Mouse (Mus musculus): ENCODE results near the gene Tbx10. TPM values are rescaled to one million over a fixed set of nuclear protein-coding genes. Genes with fewer than 3 reads are reported as not detected.

The Tbx10 gene
- polyA plus RNA-seq, 1 experiment from 2014 or later, result not detected

- Histone ChIP-seq H3K27me3 (ENCODE audit: poor library complexity, severe bottlenecking) (no peaks in the 10 kb centered on the region), H3K36me3 (replicated peaks) (no peaks in the 10 kb centered on the region), H3K4me3 (no peak overlapping the region), H3K4me1 (peaks cover 45% of the 10 kb centered on the region), H3K27ac (peak overlapping the region; percentile 75), H3K9me3 (peaks cover 8% of the 10 kb centered on the region)
- DNase-seq (ENCODE audit: extremely low spot score, low spot score), result peak; percentile 30
- 30% methylated on average over 8 of the region's 8 CpGs for WGBS
These were observed 7.3 kb upstream of the Tbx10 start for GRCm38 (mm10) chr19:3985261-3985681.

DNA sequence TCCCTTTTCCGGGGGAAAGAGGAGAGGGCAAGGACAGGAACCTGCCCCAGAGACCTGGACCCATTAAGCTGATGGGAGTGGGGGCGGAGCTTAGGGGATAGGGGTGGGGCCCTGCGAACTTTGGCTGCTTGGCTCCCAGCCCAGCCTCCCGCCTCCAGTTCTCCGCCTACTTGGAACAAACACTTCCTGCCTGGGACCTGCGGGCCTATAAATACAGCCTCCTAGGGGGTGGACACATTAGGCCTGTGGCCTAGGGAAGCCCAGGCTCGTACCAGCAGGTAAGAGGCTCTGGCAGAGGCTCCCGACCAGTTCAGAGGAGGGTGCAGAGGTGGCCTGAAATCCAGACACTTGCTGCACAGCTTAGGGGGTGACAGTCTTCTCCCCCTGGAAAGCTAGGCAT lies 6.2 kb upstream of the Tbx10 start, which contains the start of gene Acy3:
TSS of gene Acy3 (plus strand) at position 237 of the 400 bp plus-strand sequence.
- Histone ChIP-seq H3K4me1 (peaks cover 43% of the 10 kb centered on the region), H3K4me3 (no peak within 1 kb of the TSS), H3K27me3 (ENCODE audit: poor library complexity, severe bottlenecking) (no peaks in the 10 kb centered on the region), H3K9me3 (peaks cover 8% of the 10 kb centered on the region), H3K36me3 (replicated peaks) (no peaks in the 10 kb centered on the region), H3K27ac (peak within 1 kb of the TSS; percentile 75)
- DNase-seq (ENCODE audit: extremely low spot score, low spot score), result peak; percentile 40
- 32% methylated on average over 8 of the region's 8 CpGs for WGBS

- Histone ChIP-seq H3K36me3 (replicated peaks) (no peaks in the 10 kb centered on the region), H3K27ac (no peak overlapping the region), H3K27me3 (ENCODE audit: poor library complexity, severe bottlenecking) (no peaks in the 10 kb centered on the region), H3K9me3 (peaks cover 8% of the 10 kb centered on the region), H3K4me3 (no peak overlapping the region), H3K4me1 (peaks cover 43% of the 10 kb centered on the region)
- WGBS, result 89% methylated on average over 14 of the region's 14 CpGs
- no peak for DNase-seq (ENCODE audit: extremely low spot score, low spot score)
These were observed 4.5 kb upstream of the Tbx10 start for GRCm38 (mm10) chr19:3988066-3988465.

DNA sequence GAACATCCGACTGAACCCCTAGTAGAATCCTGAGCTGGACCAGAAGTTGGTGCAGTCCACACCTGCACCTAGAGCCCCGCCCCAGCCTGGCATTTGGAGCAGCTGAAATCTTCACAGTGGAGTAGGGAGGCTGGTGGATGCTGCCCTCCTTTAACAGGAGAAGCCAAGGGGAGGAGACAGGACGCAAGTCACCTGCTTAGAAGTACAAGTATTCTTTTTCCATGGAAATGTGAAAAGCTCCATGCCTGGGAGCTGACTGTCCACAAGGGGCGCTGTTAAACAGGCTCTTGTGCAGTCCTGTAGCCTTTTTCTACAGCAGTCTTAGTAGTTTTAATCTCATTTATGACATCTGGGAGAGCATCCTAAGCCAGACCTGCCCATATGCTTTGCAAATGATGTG lies 3.8 kb upstream of the Tbx10 start:
- WGBS, result 91% methylated on average over 4 of the region's 4 CpGs
- DNase-seq (ENCODE audit: extremely low spot score, low spot score), result no peak

DNA sequence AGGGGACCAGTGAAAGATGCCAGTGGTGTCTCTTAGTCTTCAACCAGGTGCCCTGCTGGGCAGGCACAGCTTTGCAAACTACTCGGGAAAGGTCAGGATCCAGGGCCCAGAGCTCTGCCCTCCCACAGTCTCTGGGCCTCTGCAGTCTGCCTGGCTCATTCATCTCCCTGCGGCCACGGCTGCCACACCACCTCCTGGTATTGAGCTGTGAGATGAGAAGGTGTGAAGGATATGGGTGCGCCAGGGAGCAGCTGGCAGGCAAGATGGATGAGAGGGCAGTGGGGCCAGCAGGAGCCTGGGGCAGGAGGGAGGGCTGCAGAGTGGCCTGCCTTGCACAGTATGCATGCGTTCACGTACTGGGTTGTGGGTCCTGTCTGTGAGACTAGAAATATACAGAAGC lies 1.7 kb upstream of the Tbx10 start:
- Histone ChIP-seq H3K27ac (0 out of 2 replicates have a peak overlapping the region, but pooled peaks have one; percentile 9), H3K4me1 (peaks cover 15% of the 10 kb centered on the region), H3K4me3 (no peak overlapping the region), H3K27me3 (ENCODE audit: poor library complexity, severe bottlenecking) (no peaks in the 10 kb centered on the region), H3K36me3 (replicated peaks) (no peaks in the 10 kb centered on the region), H3K9me3 (peaks cover 8% of the 10 kb centered on the region)
- WGBS, result 76% methylated on average over 6 of the region's 6 CpGs
- no peak for DNase-seq (ENCODE audit: extremely low spot score, low spot score)

More for the DNA sequence above, 3.8 kb upstream of the Tbx10 start:
- Histone ChIP-seq H3K4me3 (no peak overlapping the region), H3K4me1 (peaks cover 36% of the 10 kb centered on the region), H3K27me3 (ENCODE audit: poor library complexity, severe bottlenecking) (no peaks in the 10 kb centered on the region), H3K36me3 (replicated peaks) (no peaks in the 10 kb centered on the region), H3K9me3 (peaks cover 8% of the 10 kb centered on the region), H3K27ac (no peak overlapping the region)

DNA sequence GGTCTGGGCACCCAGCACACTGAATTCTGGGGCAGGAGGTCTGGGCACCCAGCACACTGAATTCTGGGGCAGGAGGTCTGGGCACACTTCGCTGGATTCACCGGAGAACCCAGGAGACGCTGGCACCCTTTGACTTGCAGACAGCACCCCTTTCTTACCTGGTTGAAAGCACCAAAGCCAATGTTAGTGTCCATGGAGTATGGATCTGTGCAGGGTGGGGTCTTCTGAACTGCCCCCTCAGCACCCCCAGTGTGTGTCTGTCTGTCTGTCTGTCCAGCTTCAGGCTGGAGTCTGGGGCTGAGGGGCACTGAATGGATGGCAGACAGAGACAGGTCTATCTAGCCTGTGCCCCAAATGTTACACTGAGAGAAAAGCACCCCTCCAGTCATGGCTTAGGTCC lies 990 bp upstream of the Tbx10 start:
- WGBS, result 91% methylated on average over 3 of the region's 3 CpGs
- peaks cover 8% of the 10 kb centered on the region for H3K4me1 ChIP-seq
- H3K36me3 ChIP-seq (replicated peaks), result no peaks in the 10 kb centered on the region
- peaks cover 8% of the 10 kb centered on the region for H3K9me3 ChIP-seq
- no peak for DNase-seq (ENCODE audit: extremely low spot score, low spot score)
- H3K27me3 ChIP-seq (ENCODE audit: poor library complexity, severe bottlenecking), result no peaks in the 10 kb centered on the region
- no peak overlapping the region for H3K27ac ChIP-seq
- no peak overlapping the region for H3K4me3 ChIP-seq

DNA sequence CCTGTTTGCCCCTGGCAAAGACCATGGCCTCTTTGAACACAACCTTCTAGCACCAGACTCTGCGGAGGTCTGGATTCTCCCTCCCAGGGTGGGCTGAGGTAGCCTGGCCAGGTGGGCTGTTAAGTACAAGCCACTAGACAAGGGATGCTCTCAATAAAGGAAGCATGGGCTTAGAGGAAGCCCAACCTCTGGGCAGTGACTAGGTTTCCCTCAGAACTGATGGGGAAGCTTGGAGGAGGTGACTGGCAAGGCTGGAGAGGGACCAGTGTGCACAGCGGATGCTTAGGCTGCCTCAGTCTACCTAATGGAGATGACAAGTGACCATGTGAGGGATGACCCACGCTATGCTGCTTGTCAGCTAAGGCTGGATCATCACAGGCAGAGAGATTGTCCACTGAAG lies 586 bp upstream of the Tbx10 start:
- Histone ChIP-seq H3K27me3 (ENCODE audit: poor library complexity, severe bottlenecking) (no peaks in the 10 kb centered on the region), H3K4me1 (peaks cover 4% of the 10 kb centered on the region; the same call in 1 of the 2 replicates), H3K4me3 (no peak overlapping the region), H3K9me3 (peaks cover 8% of the 10 kb centered on the region), H3K36me3 (replicated peaks) (no peaks in the 10 kb centered on the region), H3K27ac (no peak overlapping the region)
- DNase-seq (ENCODE audit: extremely low spot score, low spot score), result no peak
- 89% methylated on average over 3 of the region's 3 CpGs for whole genome bisulfite sequencing

GRCm38 (mm10) chr19:3994932-3995331 lies 2.4 kb downstream of the Tbx10 start:
- Histone ChIP-seq H3K9me3 (no peaks in the 10 kb centered on the region), H3K4me1 (peaks cover 17% of the 10 kb centered on the region), H3K27me3 (ENCODE audit: poor library complexity, severe bottlenecking) (0 out of 2 replicates have a peak, but pooled peaks cover 3% of the 10 kb centered on the region), H3K36me3 (replicated peaks) (no peaks in the 10 kb centered on the region), H3K27ac (no peak overlapping the region), H3K4me3 (no peak overlapping the region)
- 73% methylated on average over 6 of the region's 6 CpGs for WGBS
- no peak for DNase-seq (ENCODE audit: extremely low spot score, low spot score)

DNA sequence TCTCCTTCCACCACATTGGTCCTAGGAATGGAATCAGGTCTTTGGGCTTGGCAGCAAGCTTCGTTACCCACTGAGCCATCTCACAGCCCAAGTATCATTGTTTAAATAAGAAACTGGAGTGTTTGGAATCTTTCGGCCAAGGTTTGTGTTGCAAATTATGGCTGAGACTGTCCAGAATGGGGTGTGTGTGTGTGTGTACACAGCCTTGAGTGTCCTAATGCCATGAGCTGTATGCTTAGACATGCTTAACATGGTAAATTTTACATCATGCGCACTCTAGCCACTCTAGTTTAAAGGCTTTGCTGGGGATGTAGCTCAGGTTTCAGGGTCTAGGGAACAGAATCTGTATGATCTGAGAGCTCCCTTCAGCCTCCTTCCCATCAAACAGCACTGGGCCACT lies 3.0 kb downstream of the Tbx10 start:
- no peaks in the 10 kb centered on the region for H3K9me3 ChIP-seq
- WGBS, result 94% methylated on average over 3 of the region's 3 CpGs
- 0 out of 2 replicates have a peak, but pooled peaks cover 3% of the 10 kb centered on the region for H3K27me3 ChIP-seq (ENCODE audit: poor library complexity, severe bottlenecking)
- DNase-seq (ENCODE audit: extremely low spot score, low spot score), result no peak
- peaks cover 19% of the 10 kb centered on the region for H3K4me1 ChIP-seq
- no peak overlapping the region for H3K27ac ChIP-seq
- H3K4me3 ChIP-seq, result no peak overlapping the region
- H3K36me3 ChIP-seq (replicated peaks), result no peaks in the 10 kb centered on the region

DNA sequence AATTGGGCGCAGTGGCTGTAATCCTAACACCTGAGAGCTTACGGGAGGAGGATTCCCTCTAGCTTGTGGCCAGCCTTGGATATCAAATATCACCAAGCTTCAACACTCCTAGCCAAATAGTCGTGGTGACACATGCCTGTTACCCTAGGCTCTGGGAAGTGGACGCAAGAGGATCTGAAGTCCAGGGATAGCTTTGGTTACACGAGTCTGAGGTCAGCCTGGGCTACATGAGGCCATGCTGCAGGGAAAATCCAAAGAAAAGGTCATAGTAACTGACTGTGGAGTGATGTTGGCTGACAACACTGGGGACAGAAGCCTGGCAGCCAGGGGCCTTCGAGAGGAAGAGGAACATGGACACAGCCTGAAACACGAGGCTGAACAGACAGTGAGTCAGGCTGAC lies 3.6 kb downstream of the Tbx10 start:
- Histone ChIP-seq H3K4me1 (peaks cover 25% of the 10 kb centered on the region), H3K4me3 (no peak overlapping the region), H3K36me3 (replicated peaks) (no peaks in the 10 kb centered on the region), H3K27ac (no peak overlapping the region), H3K27me3 (ENCODE audit: poor library complexity, severe bottlenecking) (0 out of 2 replicates have a peak, but pooled peaks cover 3% of the 10 kb centered on the region), H3K9me3 (no peaks in the 10 kb centered on the region)
- WGBS, result 77% methylated on average over 7 of the region's 7 CpGs
- DNase-seq (ENCODE audit: extremely low spot score, low spot score), result no peak

- Histone ChIP-seq H3K9me3 (no peaks in the 10 kb centered on the region), H3K36me3 (replicated peaks) (no peaks in the 10 kb centered on the region), H3K4me1 (peaks cover 31% of the 10 kb centered on the region), H3K27ac (no peak overlapping the region), H3K4me3 (no peak overlapping the region), H3K27me3 (ENCODE audit: poor library complexity, severe bottlenecking) (0 out of 2 replicates have a peak, but pooled peaks cover 3% of the 10 kb centered on the region)
- WGBS, result 87% methylated on average over 8 of the region's 8 CpGs
- no peak for DNase-seq (ENCODE audit: extremely low spot score, low spot score)
These were observed 4.2 kb downstream of the Tbx10 start for GRCm38 (mm10) chr19:3996747-3997146.

GRCm38 (mm10) chr19:3997231-3997630 lies 4.7 kb downstream of the Tbx10 start:
- WGBS, result 71% methylated on average over 8 of the region's 8 CpGs
- Histone ChIP-seq H3K9me3 (no peaks in the 10 kb centered on the region), H3K27me3 (ENCODE audit: poor library complexity, severe bottlenecking) (0 out of 2 replicates have a peak, but pooled peaks cover 3% of the 10 kb centered on the region), H3K4me1 (peaks cover 33% of the 10 kb centered on the region), H3K36me3 (replicated peaks) (no peaks in the 10 kb centered on the region), H3K27ac (no peak overlapping the region), H3K4me3 (no peak overlapping the region)
- no peak for DNase-seq (ENCODE audit: extremely low spot score, low spot score)

DNA sequence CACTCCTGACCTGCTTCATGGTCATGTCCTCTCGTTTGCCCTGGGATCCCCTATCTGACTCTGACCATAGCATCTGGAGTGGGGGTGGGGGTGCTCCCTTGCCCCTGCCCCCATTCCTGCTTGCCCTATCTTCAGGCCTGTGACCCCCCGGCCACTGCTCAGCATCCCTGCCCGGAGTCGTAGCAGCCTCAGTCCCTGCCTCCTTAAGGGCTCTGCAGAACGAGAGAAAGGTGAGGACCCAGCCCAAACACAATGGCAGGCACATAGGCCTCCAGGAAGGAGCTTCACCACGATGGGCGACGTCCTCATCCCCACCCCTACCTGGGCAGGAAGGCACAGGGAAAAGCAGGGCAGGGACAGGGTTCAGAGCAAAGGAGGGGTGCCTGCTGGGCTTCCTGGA lies 5.8 kb downstream of the Tbx10 start:
- Histone ChIP-seq H3K4me1 (peaks cover 30% of the 10 kb centered on the region), H3K9me3 (no peaks in the 10 kb centered on the region), H3K36me3 (replicated peaks) (no peaks in the 10 kb centered on the region), H3K4me3 (no peak overlapping the region), H3K27ac (0 out of 2 replicates have a peak overlapping the region, but pooled peaks have one; percentile 30), H3K27me3 (ENCODE audit: poor library complexity, severe bottlenecking) (0 out of 2 replicates have a peak, but pooled peaks cover 3% of the 10 kb centered on the region)
- WGBS, result 78% methylated on average over 8 of the region's 8 CpGs
- no peak for DNase-seq (ENCODE audit: extremely low spot score, low spot score)

All from forebrain, embryonic 10.5 days (tissue).